Mouse (Mus musculus) spleen, adult 18-20 months (tissue): Measurements from ENCODE around the gene Ifrd2.

Source experiments
- DNase-seq, 2 experiments: peaks; one replicate each; pipeline ENCODE4 v3.0.0; 2022; ENCODE audit warnings: mixed read lengths in 2 of 2

Ifrd2 gene

DNA sequence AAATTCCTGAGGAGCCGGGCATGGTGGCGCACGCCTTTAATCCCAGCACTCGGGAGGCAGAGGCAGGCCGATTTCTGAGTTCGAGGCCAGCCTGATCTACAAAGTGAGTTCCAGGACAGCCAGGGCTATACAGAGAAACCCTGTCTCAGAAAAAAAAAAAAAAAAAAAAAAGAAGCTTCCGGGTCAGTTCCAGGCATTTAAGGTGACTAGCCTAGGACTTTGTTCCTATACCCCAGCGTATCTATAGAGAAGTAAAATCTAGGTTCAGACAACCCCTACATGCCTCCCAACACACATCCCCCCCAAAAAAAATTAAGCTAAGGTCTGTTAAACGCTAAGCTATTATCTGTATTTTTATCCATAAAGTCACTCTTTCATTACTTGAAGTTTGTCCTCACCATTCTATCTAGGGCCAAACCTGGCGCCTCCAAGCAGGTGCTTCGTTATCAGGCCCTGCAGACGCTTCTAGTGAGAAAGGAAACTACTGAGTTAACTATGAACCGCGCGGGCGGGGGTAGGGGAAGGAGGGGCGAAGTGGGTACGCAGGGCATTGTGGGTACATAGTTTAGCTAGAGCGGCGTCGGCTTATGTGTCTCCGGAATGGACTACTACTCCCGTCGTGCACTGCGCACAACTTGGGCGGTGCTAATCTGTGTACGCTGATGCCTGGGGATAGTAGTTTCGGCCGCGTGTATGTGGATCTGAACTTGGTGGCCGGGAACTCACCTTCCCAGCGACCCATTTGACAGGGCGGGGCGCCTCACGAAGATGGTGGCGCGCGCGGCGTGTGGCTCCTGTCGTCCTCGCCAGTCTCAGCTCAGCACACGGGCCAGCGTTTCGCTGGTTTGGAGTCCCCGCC is at the start of gene Ifrd2:
Ifrd2 (plus strand) TSS at position 669 of the 859 bp plus-strand sequence.
- peak; percentile 96 for DNase-seq

DNA sequence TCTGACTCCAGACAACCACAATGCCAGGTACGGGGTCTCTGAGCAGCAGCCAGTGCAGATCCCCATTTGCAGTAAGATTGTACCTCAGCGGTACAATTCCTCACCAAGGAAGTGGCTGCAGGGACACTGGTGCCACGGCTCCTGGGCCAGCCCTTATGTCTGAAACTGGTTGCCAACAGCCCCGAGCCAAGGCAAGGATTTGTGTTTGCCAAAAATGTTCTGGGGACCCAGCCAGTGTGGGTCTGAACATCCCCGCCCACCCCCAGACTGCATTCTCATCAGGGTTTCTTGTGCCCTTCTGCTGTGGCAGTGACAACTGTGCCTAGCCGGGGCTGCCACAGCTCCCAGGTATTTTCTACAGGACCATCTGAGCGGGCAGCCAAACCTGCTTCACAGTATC is 49.2 kb upstream of the Ifrd2 start:
- no peak for DNase-seq

DNA sequence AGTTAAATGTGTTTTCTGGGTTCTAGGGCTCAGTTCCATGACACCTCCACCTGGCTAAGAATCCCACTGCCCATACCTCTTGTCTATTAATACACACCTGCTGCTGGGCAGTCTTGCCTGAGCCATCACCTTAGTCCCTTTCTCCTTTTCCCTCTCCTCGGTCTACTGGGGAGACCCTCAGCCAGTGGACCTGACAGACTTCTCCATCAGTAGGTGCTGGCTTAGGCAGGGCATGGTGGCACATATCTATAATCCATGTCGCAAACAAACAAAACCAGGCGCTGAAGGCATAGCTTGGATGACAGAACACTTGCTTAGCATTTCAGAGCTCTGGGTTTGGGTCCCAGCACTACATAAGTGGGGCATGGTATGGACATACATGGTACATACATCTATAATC is 48.7 kb upstream of the Ifrd2 start:
- no peak for DNase-seq

DNA sequence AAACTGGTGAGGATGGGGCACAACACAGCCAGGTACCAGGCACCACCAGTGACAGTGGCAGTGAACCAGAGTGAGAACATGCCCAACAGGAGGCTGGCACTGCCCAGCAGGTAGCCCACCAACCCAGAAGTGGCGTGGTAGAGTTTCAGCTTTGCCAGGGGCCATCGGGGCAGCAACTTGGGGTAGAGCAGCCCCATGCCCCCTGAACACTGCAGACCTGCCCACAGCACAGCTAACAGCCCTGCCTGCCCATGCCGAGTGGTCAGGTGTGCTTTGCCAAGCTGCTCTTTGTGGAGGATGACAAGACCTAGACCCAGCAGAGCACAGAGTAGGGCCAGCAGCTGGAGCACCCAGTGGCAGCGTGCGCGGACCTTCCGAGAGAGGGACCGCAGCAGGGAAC is 47.5 kb upstream of the Ifrd2 start:
- no peak for DNase-seq

DNA sequence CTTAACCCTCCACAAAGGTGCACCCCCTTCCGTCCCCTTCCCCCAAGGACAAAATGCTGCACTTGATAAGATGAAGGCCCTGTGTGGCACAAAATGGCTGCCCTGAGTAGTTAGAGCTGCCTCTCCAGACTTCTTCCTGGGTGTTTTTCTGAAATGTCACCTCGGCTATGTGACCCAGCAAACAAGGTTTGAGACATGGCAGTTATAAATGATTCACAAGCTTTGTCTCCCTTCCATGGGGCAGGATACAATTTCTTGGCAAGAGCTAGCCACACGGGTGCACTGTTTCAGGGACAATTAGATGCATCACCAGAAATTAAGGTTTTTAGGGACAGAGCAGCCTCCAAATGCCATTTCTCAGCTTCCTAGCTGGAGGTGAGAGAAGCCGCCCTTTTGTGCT is 47.0 kb upstream of the Ifrd2 start:
- no peak for DNase-seq

DNA sequence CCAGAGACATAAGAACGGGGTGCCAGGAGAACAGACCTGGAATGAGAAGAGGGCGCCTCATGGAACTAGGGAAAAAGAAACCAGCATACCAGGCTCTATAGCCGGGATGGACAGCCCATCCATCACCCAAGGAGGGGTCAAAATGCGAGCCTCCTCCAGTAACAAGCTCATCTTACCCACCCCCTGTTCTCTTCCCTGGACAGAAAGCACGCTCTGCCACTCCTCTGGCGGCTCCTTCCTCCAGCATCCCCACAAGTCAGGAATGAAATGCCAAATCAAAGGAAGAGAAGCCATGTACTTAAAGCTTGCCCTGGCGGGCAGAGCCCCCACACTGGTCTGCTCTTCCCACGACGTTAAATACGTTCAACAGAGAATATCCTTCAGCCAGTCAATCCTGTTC is 46.4 kb upstream of the Ifrd2 start:
- no peak for DNase-seq

DNA sequence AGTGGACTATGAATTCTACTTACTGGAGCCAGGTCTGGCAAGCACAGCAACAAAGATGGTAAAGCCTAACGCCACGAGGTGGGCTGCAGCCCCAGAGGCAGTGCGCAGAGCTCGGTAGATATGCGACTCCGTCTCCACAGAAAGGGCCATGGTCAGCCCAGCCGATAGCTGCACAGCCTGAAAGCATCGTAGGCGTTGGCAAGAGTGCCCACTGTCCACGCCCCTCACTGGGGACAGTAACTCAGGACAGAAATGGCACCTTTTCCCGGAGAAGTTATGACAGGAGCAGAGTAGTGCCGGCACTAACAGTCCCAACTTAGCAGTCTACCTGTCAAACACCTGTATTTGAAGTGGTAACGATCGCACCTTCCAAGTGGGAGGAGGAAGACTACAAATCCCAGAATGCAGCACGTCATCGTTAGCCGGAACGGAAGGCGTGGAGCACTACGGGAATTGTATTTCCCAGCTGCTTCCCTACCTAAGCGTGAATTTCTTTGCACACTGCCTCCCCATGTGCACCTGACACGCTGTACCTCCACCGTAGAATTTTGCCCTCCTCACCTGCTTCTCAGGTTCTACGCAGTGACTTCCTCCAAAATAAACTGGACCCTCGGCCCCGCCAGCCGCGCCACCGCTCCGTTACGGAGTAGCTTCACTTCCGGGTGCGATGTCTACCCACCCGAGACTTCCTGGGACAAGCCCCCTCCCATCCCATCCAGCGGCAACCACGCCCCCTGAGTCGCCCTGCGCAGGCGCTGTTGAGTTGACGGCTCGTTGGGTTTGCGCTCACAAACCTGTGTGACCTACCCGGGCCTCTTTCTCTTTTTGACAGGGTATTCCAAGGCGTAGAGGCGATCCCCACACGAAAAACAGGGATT is 45.7 kb upstream of the Ifrd2 start, which contains the start of the genes Cyb561d2 and Nprl2:
Cyb561d2 (minus strand) TSS at position 720 of the 878 bp plus-strand sequence.
Nprl2 (plus strand) TSS at position 753 of the 878 bp plus-strand sequence.
- DNase-seq: peak; percentile 94 to 96

DNA sequence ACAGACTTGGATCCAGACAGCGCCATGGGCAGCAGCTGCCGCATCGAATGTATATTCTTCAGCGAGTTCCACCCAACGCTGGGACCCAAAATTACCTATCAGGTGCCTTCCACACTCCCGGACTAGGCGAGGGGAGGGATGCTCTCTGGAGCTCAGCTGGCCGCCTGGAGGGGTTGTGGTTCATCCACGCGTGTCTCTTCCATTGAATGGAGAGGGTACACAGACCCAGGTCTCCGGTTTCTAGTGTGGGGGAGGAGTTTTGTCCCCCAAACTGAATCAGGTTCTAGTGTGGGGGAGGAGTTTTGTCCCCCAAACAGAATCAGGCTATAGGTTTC is 45.1 kb upstream of the Ifrd2 start:
- no peak for DNase-seq

DNA sequence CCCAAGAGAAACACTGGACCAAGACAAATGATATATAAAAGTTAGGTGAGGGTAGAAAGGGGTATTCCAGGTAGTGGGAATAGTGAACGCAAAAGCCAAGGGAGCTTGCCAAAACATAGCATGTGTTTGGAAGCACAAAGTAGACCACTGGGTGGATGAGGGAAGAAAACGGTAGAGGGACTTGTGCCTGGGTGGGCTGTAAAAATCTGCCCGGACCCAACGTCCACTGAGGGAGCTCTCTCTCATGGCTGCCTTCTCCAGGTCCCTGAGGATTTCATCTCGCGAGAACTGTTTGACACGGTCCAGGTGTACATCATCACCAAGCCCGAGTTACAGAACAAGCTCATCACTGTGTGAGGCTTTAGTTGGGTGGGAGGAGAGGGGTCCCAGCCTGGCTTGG is 44.7 kb upstream of the Ifrd2 start:
- no peak for DNase-seq

DNA sequence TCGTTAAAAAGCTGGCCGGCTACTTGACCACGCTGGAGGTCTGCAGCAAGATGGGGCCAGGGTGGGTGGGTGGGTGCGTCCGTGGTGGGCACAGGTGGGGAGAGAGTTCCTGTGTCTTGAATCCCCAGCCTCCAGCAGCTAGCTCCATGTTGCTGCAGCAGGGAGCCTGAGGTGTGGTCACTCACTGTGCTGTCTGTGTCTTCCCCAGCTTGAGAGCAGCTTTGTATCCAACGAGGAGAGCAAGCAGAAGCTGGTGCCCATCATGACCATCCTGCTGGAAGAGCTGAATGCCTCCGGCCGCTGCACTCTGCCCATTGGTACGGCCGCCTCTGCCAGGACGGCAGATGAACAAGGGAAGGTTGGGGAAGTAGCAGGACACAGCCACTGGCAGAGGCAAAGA is 44.1 kb upstream of the Ifrd2 start:
- DNase-seq: no peak

DNA sequence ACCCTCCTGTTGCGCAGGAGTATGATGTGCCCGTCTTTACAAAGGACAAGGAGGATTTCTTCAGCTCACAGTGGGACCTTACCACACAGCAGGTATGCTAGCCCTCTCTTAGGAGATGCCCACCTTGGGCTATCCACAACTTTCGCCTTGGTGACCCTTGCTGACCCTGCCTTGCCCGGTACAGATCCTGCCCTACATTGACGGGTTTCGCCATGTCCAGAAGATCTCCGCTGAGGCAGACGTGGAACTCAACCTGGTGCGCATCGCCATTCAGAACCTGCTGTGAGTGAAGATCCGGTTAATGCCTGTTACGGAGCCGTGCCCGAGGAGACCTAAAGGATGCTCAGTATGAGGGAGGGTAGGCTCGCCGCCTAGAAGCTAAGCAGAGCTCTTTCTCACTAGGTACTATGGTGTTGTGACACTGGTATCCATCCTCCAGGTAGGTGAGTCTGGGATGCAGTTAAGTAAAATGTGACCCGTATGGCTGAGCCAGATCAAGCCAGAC is 43.2 kb upstream of the Ifrd2 start:
- DNase-seq: no peak

DNA sequence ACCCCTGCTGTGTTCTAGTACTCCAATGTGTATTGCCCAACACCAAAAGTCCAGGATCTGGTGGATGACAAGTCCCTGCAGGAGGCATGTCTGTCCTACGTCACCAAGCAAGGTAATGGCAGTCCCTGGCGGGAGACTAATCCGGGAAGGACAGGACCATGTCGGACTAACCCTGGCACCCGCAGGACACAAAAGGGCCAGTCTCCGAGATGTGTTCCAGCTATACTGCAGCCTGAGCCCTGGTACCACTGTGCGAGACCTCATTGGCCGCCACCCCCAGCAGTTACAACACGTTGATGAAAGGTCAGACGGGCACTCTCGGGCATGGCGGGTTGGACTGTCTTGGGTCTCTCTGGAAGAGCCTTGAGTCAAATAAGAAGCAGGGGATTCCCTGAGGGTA is 42.7 kb upstream of the Ifrd2 start:
- no peak for DNase-seq

DNA sequence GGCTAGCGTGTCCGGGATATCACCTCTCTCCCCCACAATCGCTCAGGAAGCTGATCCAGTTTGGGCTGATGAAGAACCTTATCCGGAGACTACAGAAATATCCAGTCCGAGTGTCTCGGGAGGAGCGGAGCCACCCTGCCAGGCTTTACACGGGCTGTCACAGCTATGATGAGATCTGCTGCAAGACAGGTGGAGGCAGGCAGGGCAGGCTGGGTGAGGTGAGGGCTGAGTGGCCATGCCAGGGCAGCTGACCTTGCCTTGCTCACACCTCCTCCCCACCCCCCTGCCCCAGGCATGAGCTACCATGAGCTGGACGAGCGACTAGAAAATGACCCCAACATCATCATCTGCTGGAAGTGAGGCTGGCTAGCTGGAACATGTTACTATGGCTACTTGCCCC is 42.2 kb upstream of the Ifrd2 start:
- no peak for DNase-seq

DNA sequence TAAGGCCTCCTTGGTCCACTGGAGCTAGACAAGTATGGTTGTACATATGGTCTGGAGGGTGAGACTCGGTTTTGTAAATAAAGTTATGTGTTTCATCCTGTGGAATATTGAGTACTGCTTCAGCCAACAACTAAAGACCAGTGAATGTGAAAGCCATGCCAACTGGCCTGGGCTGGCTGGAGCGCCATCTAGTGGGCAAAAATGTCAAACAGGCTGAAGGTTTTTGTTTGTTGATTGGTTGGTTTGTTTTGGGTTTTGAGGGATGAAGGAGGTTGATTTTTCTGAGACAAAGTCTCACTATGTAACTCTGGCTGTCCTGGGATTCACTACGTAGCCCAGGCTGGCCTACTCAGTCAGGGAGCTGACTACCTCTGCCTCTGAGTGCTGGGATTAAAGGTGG is 41.8 kb upstream of the Ifrd2 start:
- peak in 1 of 2 experiments; percentile 74 for DNase-seq

DNA sequence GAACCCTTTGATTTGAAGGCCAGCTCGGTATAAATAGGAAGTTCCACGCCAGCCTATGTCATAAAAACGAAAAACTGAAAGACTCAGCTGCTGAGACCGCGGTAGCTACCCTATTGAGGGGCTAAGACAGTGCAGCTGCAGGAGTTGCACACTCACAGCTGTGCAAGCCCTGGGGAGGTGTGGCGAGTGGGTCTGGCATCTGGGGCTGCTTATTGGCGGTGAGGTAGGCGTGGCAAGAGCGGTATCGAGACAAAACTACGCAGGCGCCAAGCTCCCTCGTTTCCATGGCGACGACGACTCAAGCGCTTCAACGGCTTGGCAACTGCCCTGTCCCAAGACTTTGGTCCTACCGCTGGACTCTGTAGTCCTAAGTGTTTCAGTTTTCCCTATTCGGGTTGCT is 40.4 kb upstream of the Ifrd2 start, which contains the start of gene Zmynd10:
Zmynd10 (plus strand) TSS at position 273 of the 400 bp plus-strand sequence.
- peak; percentile 72 to 73 for DNase-seq

DNA sequence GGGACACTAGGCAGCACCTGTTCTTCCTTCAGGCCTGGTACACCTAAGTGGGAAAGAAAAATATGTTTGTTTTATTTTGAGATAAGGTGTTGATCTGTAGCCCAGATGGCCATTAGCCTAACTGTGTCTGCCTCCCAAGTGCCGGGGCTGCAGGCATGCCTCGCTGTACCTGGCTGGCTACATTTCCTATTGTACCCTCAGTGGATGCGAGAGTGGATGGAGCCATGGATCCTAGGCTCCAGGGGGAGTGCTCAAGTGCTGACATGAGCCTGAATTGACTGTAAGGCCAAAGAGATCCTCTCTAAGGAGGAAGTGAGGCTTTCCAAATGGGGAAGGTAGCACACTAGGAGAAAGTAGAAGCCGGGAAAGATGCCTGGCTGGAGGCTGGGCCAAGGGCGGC is 39.5 kb upstream of the Ifrd2 start:
- DNase-seq: no peak

DNA sequence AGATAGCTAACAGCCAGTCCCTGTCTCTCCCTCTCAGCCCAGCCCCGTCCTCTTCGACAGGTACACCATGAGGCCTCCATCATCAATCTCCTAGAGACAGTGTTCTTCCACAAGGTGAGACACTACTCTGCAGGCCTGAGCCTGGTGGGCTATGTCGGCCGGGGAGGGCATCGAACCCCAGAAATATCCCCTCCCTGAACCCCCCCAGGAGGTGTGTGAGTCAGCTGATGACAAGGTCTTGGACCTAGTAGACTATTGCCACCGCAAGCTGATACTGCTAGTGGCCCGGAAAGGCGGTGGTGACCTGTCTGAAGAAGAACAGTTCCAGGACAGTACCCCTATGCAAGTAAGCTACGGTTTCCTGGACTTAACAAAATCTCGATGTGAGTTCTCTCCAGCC is 38.6 kb upstream of the Ifrd2 start:
- DNase-seq: no peak

DNA sequence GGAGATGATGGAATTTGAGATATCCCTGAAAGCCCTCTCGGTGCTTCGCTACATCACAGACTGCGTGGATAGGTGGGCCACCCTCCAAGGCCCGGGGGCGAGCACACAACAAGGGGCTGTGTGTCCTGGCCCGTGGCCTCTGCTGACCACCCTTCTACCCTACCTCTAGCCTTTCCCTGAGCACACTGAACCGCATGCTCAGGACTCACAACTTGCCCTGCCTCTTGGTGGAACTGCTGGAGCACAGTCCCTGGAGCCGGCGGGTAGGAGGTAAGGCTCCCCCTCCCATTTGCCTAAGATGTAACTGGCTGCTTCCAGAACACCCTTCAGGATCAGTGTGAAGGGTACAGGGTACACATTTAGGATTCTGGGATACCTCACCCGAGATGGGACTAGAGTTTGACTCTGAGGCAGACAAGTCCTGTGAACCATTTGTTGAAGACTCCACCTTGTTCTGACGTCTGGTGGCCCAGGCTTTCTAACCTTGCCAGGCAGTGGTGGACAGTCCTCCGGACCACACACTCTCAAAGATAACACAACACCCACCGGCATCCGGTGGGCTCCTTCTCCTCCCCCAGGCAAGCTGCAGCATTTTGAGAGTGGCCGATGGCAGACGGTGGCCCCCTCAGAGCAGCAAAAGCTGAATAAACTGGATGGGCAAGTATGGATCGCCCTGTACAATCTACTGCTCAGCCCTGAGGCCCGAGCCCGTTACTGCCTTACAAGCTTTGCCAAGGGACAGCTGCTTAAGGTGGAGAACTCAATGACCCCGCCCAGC is 38.0 kb upstream of the Ifrd2 start:
- DNase-seq: no peak

DNA sequence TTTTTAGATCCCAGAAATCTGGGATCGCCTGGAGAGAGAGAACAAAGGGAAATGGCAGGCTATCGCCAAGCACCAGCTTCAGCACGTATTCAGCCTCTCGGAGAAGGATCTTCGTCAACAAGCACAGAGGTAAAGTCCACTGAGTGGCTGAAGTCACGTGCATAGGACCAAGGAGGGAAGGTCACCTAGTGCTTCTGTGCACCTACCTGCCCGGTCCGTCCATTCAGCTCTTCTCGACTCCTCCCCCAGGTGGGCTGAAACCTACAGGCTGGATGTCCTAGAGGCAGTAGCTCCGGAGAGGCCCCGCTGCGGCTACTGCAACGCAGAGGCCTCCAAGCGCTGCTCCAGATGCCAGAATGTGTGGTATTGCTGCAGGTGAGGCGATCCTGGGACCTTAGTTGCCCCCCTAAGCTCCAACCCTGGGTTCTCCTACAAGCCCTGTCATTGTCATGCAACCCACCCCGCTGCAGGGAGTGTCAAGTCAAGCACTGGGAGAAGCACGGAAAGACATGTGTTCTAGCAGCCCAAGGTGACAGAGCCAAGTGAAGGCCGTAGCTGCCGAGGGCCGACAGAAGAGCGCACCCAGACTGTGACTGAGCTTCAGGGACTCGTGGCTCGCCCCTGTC is 36.8 kb upstream of the Ifrd2 start:
- no peak for DNase-seq

DNA sequence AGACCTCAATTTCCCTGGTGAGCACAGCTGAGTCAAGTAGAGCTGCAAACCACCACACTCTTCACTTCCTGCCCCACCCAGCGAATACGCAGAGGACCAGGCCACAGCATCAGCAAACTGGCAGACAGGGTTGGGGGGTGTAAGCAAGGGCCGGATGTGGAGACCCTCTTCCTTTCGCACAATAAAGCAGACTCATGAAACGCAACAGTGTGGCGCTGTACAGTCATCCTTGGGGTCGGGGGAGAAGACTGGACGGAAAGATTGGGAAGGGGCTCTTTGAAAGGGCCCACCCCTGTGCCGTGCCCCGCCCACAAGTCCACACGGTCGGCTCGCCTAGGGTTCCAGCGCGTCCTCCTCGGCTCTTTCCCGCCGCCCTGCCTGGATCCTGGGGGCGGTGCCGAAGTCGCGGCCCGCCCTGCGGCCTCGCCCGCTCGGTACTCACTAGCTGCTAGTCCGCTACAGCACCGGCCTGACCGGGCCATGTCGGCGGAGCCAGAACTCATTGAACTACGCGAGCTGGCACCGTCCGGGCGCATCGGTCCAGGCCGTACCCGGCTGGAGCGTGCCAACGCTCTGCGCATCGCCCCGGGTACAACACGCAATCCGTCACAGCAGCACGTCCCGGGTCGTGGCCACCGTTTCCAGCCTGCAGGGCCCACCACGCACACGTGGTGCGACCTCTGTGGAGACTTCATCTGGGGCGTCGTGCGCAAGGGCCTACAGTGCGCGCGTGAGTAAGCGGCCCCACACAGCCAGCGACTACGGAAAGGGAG is 36.1 kb upstream of the Ifrd2 start, which contains the start of gene Rassf1:
Rassf1 (plus strand) TSS at position 439 of the 773 bp plus-strand sequence.
- DNase-seq: peak; percentile 58 to 62

DNA sequence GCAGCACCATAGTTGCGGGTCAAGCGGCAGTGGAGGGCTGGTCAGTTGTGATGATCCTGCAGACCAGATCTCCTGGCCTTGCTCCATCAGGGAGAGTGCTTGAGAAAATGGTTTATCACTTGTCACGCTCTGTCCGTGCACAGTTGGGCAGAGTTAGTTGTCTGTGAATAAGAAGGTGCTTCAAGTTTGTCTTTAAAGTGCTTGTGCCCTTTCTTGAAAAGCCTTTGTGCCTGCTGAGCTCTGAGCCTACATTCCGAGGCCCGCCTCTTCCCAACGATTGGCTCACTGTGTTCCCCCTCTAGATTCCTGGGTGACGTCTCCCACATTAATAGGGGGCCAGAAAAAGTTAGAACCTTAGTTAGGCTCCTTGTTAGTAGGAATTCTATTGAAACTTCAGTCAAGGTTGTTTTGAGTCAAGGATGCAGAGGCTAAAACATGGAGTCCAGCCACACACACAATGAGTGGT is 35.5 kb upstream of the Ifrd2 start:
- no peak for DNase-seq
